Mouse (Mus musculus): ENCODE measurements around the gene Kiss1.

GRCm38 (mm10) chr1:133351762-133352161 is 30.1 kb downstream of the Kiss1 start:
- no peak for TF ChIP-seq CTCF (IDR thresholded peaks at IDR 0.05; ENCODE audit: control insufficient read depth, insufficient read depth, insufficient read length)
- no peak for TF ChIP-seq USF1 (IDR thresholded peaks at IDR 0.05; ENCODE audit: low read depth)
- TF ChIP-seq CEBPB (IDR thresholded peaks at IDR 0.05; ENCODE audit: low read depth) = no peak
- no peak for TF ChIP-seq MYOG (IDR thresholded peaks at IDR 0.05; ENCODE audit: control insufficient read depth, extremely low read depth, insufficient read length)
- TF ChIP-seq MAX (IDR thresholded peaks at IDR 0.05) = no peak
- no peak for TF ChIP-seq FOSL1 (IDR thresholded peaks at IDR 0.05; ENCODE audit: insufficient read depth, low read length, poor library complexity, severe bottlenecking)

Data from C2C12 (cell line).